Mouse (Mus musculus) testis, adult 2 months (tissue): ENCODE results near the gene Olfr959. TPM values are rescaled to one million over a fixed set of nuclear protein-coding genes. Genes with fewer than 3 reads are reported as not detected.

Experiments
- H3K27ac ChIP-seq: fragments of 200-500 bp; 2 replicates; pipeline ENCODE4 v1.5.1; 2012; ENCODE audit warnings: low read depth, low read length; ENCODE audit not compliant: control insufficient read depth, insufficient read depth
- H3K27me3 ChIP-seq: fragments of 200-500 bp; 2 replicates; pipeline ENCODE4 v1.6.1; 2012; ENCODE audit warnings: mild to moderate bottlenecking, low read length, moderate library complexity; ENCODE audit not compliant: control insufficient read depth, insufficient read depth
- H3K36me3 ChIP-seq: fragments of 200-500 bp; 2 replicates; pipeline ENCODE4 v1.6.1; 2012; ENCODE audit warnings: mild to moderate bottlenecking, low read length; ENCODE audit not compliant: control insufficient read depth, insufficient read depth
- H3K4me1 ChIP-seq: fragments of 200-500 bp; 2 replicates; pipeline ENCODE4 v1.6.1; 2012; ENCODE audit warnings: low read length; ENCODE audit not compliant: control insufficient read depth, insufficient read depth
- H3K4me3 ChIP-seq: fragments of 200-500 bp; 2 replicates; pipeline ENCODE4 v1.5.1; 2012; ENCODE audit warnings: low read depth, mild to moderate bottlenecking, low read length, moderate library complexity, mixed read lengths; ENCODE audit not compliant: control insufficient read depth
- CTCF ChIP-seq: fragments of 200-500 bp; IDR thresholded peaks from 2 replicates; pipeline ENCODE4 v1.5.1; 2012; ENCODE audit warnings: low read depth, mild to moderate bottlenecking, inconsistent platforms, low read length, moderate library complexity; ENCODE audit not compliant: control insufficient read depth, insufficient read depth, insufficient replicate concordance
- POLR2A ChIP-seq: fragments of 200-500 bp; IDR thresholded peaks from 2 replicates; pipeline ENCODE4 v1.6.1; 2012; ENCODE audit warnings: low read depth, mild to moderate bottlenecking, inconsistent platforms, low read length, moderate library complexity; ENCODE audit not compliant: control insufficient read depth
- polyA plus RNA-seq: library from polyadenylated mRNA; depleted of rRNA; stranded (reverse); fragments of >200 nt; gene quantifications from 2 replicates; pipeline ENCODE4 v1.2.3, GENCODE M21; 2012; rRNA removed

Olfr959 gene
- polyA plus RNA-seq, 1 experiment, result not detected

DNA sequence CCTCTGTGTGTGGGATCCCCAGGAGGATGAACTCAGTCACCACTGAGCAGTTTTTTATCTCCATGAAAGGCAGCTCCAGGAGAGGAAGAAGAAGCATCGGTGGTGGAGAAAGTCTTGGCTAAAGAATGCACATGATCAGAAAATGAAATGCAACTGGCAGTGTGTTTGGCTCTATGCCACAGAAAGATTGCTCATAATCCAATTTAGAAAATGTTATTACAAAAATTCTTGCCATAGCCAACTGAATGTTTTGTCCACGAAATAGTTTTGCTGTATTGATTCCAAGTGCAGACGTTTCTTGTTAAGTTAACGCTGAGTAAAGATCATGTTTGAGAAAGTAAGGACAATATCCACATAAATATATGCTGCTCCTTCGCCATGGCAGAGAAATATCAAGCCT, 24.6 kb downstream of the Olfr959 start:
- H3K27ac ChIP-seq, result no peak overlapping the region
- H3K4me1 ChIP-seq, result no peaks in the 10 kb centered on the region
- H3K36me3 ChIP-seq, result no peaks in the 10 kb centered on the region
- no peaks in the 10 kb centered on the region for H3K27me3 ChIP-seq
- TF ChIP-seq POLR2A (no peak), CTCF (no peak)
- no peak overlapping the region for H3K4me3 ChIP-seq

DNA sequence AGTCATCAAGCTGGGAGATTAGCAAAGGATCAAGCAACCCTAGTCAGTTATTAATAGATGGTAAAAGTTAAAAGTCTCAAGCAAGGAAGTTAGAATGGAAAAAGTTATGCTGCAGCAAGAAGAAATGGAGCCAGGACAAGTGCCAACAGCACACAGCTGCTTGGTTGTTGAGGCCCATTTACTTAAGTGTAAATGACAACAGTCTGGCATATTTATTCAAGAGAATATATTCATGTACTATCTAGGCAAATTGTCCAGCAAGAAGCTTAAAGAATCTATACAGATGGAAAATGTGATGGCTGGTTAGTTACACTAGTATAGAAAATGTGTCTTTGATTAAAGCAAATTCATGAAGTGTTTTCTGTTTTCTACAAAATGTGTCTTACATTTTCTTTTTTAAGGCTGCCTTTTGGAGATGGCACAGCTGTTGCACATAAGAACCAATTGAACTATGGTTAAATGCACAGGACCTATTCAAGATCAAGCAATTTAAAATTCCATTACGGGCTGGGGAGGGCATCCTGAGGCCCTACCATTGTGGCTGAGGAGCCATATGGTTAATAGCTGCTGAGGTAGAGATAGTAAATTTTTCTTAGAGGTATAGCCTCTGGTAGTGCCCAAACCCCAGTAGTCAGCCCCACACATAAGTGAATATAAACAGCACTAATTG, 51.6 kb downstream of the Olfr959 start:
- TF ChIP-seq CTCF (no peak), POLR2A (no peak)
- no peak overlapping the region for H3K4me3 ChIP-seq

More for the DNA sequence above, 51.6 kb downstream of the Olfr959 start:
- Histone ChIP-seq H3K27me3 (no peaks in the 10 kb centered on the region), H3K27ac (no peak overlapping the region), H3K36me3 (no peaks in the 10 kb centered on the region), H3K4me1 (no peaks in the 10 kb centered on the region)

Other genes with a start within 250 kb of the Olfr959 start
- gene Olfr948, start 249.5 kb downstream of the Olfr959 start, polyA plus RNA-seq, result not detected in 2 replicates
- not detected in 2 replicates for gene Olfr951, start 188.2 kb downstream of the Olfr959 start, polyA plus RNA-seq
- not detected in 2 replicates for gene Olfr952, start 148.4 kb downstream of the Olfr959 start, polyA plus RNA-seq
- not detected in 2 replicates for gene Olfr954, start 118.9 kb downstream of the Olfr959 start, polyA plus RNA-seq
- not detected in 2 replicates for gene Olfr955, start 103.6 kb downstream of the Olfr959 start, polyA plus RNA-seq
- not detected in 2 replicates for gene Olfr44, start 81.6 kb downstream of the Olfr959 start, polyA plus RNA-seq
- gene Olfr957, start 59.8 kb downstream of the Olfr959 start, polyA plus RNA-seq, result not detected in 2 replicates
- gene Olfr958, start 21.5 kb downstream of the Olfr959 start, polyA plus RNA-seq, result not detected in 2 replicates
- 0.05 and 0.13 TPM in 2 replicates for gene AW551984, start 28.8 kb upstream of the Olfr959 start, polyA plus RNA-seq
- not detected in 2 replicates for gene Olfr148, start 35.1 kb upstream of the Olfr959 start, polyA plus RNA-seq
- not detected in 2 replicates for gene Olfr960, start 45.8 kb upstream of the Olfr959 start, polyA plus RNA-seq
- 0.10 TPM in 1 of 2 replicates, not detected in the other for gene Olfr961, start 69.5 kb upstream of the Olfr959 start, polyA plus RNA-seq
- not detected in 2 replicates for gene Olfr963, start 91.6 kb upstream of the Olfr959 start, polyA plus RNA-seq
- gene Olfr149, start 131.5 kb upstream of the Olfr959 start, polyA plus RNA-seq, result not detected in 2 replicates
- not detected in 2 replicates for gene Olfr965, start 135.8 kb upstream of the Olfr959 start, polyA plus RNA-seq
- not detected in 2 replicates for gene Olfr150, start 155.4 kb upstream of the Olfr959 start, polyA plus RNA-seq
- gene Olfr967, start 170.7 kb upstream of the Olfr959 start, polyA plus RNA-seq, result not detected in 2 replicates
- not detected in 2 replicates for gene Olfr968, start 207.7 kb upstream of the Olfr959 start, polyA plus RNA-seq
- gene Olfr969, start 215.4 kb upstream of the Olfr959 start, polyA plus RNA-seq, result not detected in 2 replicates
- not detected in 2 replicates for gene Olfr970, start 233.3 kb upstream of the Olfr959 start, polyA plus RNA-seq